Mouse (Mus musculus) retina, adult 2 months (tissue): ENCODE results near the gene Mss51.

Experiments used
- DNase-seq: peaks from one replicate; pipeline ENCODE4 v3.0.0-alpha.2; 2012; ENCODE audit warnings: low read depth, low spot score

Mss51 gene

DNA sequence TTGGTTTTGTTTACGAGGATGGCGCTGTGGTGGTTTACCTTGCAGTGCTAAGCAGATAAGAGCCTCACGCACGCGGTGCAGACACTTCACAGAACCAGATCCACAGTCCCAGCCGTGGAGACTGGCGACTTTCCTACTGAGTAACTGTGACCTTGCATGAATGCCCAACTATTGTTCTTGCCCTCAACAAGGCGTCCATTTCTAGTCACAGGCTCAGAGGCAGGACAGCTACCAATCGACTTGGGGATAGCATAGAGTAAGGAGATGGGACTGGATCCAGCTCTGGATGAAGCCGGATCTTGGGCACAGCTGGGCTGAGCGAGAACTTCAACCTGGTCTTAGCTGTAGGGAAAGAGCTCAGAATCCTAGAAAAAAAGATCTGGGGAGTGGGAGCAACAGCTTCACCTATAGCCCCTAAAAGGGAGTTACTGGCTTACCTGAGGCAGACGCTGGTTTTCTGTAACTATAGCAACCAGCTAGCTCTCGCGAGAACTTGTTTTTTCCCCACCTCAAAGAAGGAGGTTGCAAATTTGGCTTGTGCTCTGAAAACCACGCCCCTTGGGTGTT lies 44.9 kb downstream of the Mss51 start, which contains the start of gene Cfap70:
TSS of gene Cfap70 (minus strand) at position 462 of the 567 bp plus-strand sequence.
- DNase-seq, result no peak

- DNase-seq, result no peak
Observed at GRCm38 (mm10) chr14:20451302-20451701, 45.4 kb downstream of the Mss51 start.

GRCm38 (mm10) chr14:20447209-20447608 lies 49.5 kb downstream of the Mss51 start:
- no peak for DNase-seq

- DNase-seq, result peak; percentile 88
Observed at GRCm38 (mm10) chr14:20442252-20442651, 54.4 kb downstream of the Mss51 start.

- DNase-seq, result no peak
Observed at GRCm38 (mm10) chr14:20436976-20437375, 59.7 kb downstream of the Mss51 start.
